ENCODE assay signal across 34 mouse cellular contexts in the genomic region with DNA sequence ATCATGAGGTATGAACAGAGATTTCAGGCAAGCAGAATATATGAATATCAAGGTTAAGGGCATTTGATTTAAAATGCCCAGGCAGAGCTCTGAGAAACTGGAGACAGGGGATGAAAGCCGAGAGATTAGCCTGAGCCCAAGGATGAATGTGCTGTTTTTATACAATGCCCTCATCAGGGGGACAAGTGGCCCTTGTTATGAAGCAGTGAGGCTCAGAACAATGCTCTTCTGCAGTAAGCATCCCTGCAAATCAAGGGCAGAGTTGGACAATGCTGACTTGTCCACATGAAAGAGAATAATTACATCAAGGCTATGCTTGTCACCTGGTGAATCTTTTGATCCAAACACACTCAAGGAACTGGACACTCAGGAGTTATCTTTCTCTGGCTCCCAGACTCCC.
DNase-seq lines count a peak whose midpoint lies in the region; ATAC-seq and TF ChIP-seq lines count a peak whose summit lies in the region.
"Had no signal": no experiment of that assay in that cellular context is flagged by ENCODE, and none has a peak within 500 bp of the region (broad histone marks: within the 10 kb centered on the region; RNA-seq: fewer than 3 reads in every experiment).

No protein-coding gene starts in this region.

- no peak overlapping the region for H3K4me2 ChIP-seq in forebrain, embryonic 13.5 days
- H3K4me2 ChIP-seq in midbrain, embryonic 15.5 days: no peak overlapping the region
- H3K4me2 ChIP-seq: heart, embryonic 11.5 days; hindbrain, embryonic 12.5 days; intestine, embryonic 15.5 days; liver, embryonic 12.5 days; neural tube, embryonic 15.5 days had no signal

- H3K9me3 ChIP-seq in forebrain, embryonic 13.5 days (replicated peaks): no peaks in the 10 kb centered on the region
- H3K9me3 ChIP-seq in midbrain, embryonic 15.5 days: no peaks in the 10 kb centered on the region
- H3K9me3 ChIP-seq: hindbrain, embryonic 12.5 days; intestine, embryonic 15.5 days; liver, embryonic 12.5 days; megakaryocyte, embryonic 14.5 days; neural tube, embryonic 15.5 days had no signal

- no peak overlapping the region for H3K4me3 ChIP-seq in forebrain, embryonic 13.5 days
- no peak overlapping the region for H3K4me3 ChIP-seq in midbrain, embryonic 15.5 days
- no peak overlapping the region for H3K4me3 ChIP-seq in gastrocnemius, adult 2 months
- H3K4me3 ChIP-seq: hindbrain, embryonic 12.5 days; intestine, embryonic 15.5 days; left cerebral cortex, adult 2 months; liver, embryonic 12.5 days; megakaryocyte, embryonic 14.5 days; neural tube, embryonic 15.5 days had no signal

- no peaks in the 10 kb centered on the region for H3K36me3 ChIP-seq in forebrain, embryonic 13.5 days (ENCODE audit: poor library complexity, severe bottlenecking)
- no peaks in the 10 kb centered on the region for H3K36me3 ChIP-seq in midbrain, embryonic 15.5 days (replicated peaks)
- H3K36me3 ChIP-seq: hindbrain, embryonic 12.5 days; intestine, embryonic 15.5 days; liver, embryonic 12.5 days; neural tube, embryonic 15.5 days had no signal

- no peaks in the 10 kb centered on the region for H3K4me1 ChIP-seq in forebrain, embryonic 13.5 days
- H3K4me1 ChIP-seq in midbrain, embryonic 15.5 days: no peaks in the 10 kb centered on the region
- H3K4me1 ChIP-seq: hindbrain, embryonic 12.5 days; intestine, embryonic 15.5 days; liver, embryonic 12.5 days; megakaryocyte, embryonic 14.5 days; neural tube, embryonic 15.5 days had no signal

- no peak overlapping the region for H3K9ac ChIP-seq in forebrain, embryonic 13.5 days
- H3K9ac ChIP-seq in midbrain, embryonic 15.5 days: no peak overlapping the region
- H3K9ac ChIP-seq: hindbrain, embryonic 12.5 days; intestine, embryonic 15.5 days; liver, embryonic 12.5 days; neural tube, embryonic 15.5 days had no signal

- peak; percentile 4 for DNase-seq in layer of hippocampus, adult 11-12 months (ENCODE audit: low spot score)
- DNase-seq in layer of hippocampus, postnatal 36 days: no peak
- peak; percentile 46 for DNase-seq in brain, adult 2 months (ENCODE audit: low read depth, low spot score)
- no peak for DNase-seq in spleen, postnatal 4 days (ENCODE audit: low spot score in 2 of 2)
- DNase-seq in gastrocnemius, adult 2 months: no peak
- DNase-seq: adrenal gland, adult 2 months; adrenal gland, postnatal 36 days; cerebellum, adult 2 months; cerebellum, postnatal 14 days; gastrocnemius, postnatal 25 days; heart, adult 11 months; heart, postnatal 36 days; kidney, adult 8-10 months; kidney, postnatal 4 days; left cerebral cortex, postnatal 4 days; lung, adult 18-20 months; lung, postnatal 4 days; right cerebral cortex, adult 18-20 months; spleen, adult 18-20 months; thymus, postnatal 4 days had no signal

- intact Hi-C loops in gastrocnemius, adult 2 months (cut with DNase I): no loop called here

- no peak for TF ChIP-seq CTCF in gastrocnemius, adult 2 months (IDR thresholded peaks at IDR 0.05)

- peak; percentile 70 for ATAC-seq in forebrain, embryonic 13.5 days
- peak; percentile 56; the same call in 1 of the 2 replicates for ATAC-seq in midbrain, embryonic 15.5 days (replicated peaks)
- ATAC-seq: activated CD4-positive, CD25-positive, alpha-beta regulatory T cell, adult 4 months; hindbrain, postnatal 0 days; intestine, embryonic 15.5 days; liver, embryonic 12.5 days; lung, postnatal 0 days had no signal

- H3K27me3 ChIP-seq in forebrain, embryonic 13.5 days: no peaks in the 10 kb centered on the region
- H3K27me3 ChIP-seq in midbrain, embryonic 15.5 days (replicated peaks): no peaks in the 10 kb centered on the region
- H3K27me3 ChIP-seq: CH12.LX; hindbrain, embryonic 12.5 days; intestine, embryonic 15.5 days; liver, embryonic 12.5 days; megakaryocyte, embryonic 14.5 days; neural tube, embryonic 15.5 days had no signal

- no peak overlapping the region for H3K27ac ChIP-seq in forebrain, embryonic 13.5 days
- H3K27ac ChIP-seq in midbrain, embryonic 15.5 days: 0 out of 2 replicates have a peak overlapping the region, but pooled peaks have one; percentile 6
- H3K27ac ChIP-seq in gastrocnemius, adult 2 months: no peak overlapping the region
- H3K27ac ChIP-seq: hindbrain, embryonic 12.5 days; hindbrain, postnatal 0 days; intestine, embryonic 15.5 days; kidney, postnatal 0 days; left cerebral cortex, adult 2 months; liver, embryonic 12.5 days; neural tube, embryonic 15.5 days had no signal

- 6% methylated on average over 1 of the region's 1 CpGs for WGBS in forebrain, embryonic 13.5 days
- WGBS in midbrain, embryonic 15.5 days: 4% methylated on average over 1 of the region's 1 CpGs

Comparison
In these comparisons a context has a peak if more than half of its experiments do, and no peak if none do; other contexts are left out.
1. DNase-seq: peak in layer of hippocampus, adult 11-12 months (single experiment) and brain, adult 2 months (single experiment); none in layer of hippocampus, postnatal 36 days (0 of 2), spleen, postnatal 4 days (0 of 2) and gastrocnemius, adult 2 months (single experiment).